Mouse (Mus musculus) CH12.LX (cell line): ENCODE measurements around the gene Tmem114. TPM values are rescaled to one million over a fixed set of nuclear protein-coding genes. Genes with fewer than 3 reads are reported as not detected.

Experiments
- DNase-seq: peaks from one replicate; pipeline ENCODE4 v3.0.0-alpha.2; 2013; ENCODE audit errors: extremely low read depth
- H3K27ac ChIP-seq: 2 replicates; pipeline ENCODE4 v1.5.1; 2012; ENCODE audit warnings: low read depth, mild to moderate bottlenecking, control low read depth, moderate library complexity; ENCODE audit not compliant: insufficient read depth
- H3K27me3 ChIP-seq: replicated peaks from 2 replicates; pipeline ENCODE3; 2012; ENCODE audit warnings: inconsistent platforms
- H3K36me3 ChIP-seq, 2 experiments: replicated peaks in 1 of 2; 2 replicates each; pipeline versions ENCODE3 to v1.6.1; 2012; ENCODE audit warnings: inconsistent platforms in 1 of 2, low read length in 1 of 2, mild to moderate bottlenecking in 1 of 2, mixed read lengths in 1 of 2, moderate library complexity in 1 of 2; ENCODE audit not compliant: control insufficient read depth in 1 of 2, insufficient read depth in 1 of 2
- H3K4me1 ChIP-seq, 2 experiments: 2 replicates each; pipeline ENCODE4 v1.6.1; 2012; ENCODE audit warnings: inconsistent platforms in 1 of 2, moderate library complexity in 1 of 2; ENCODE audit not compliant: insufficient read depth in 2 of 2, control insufficient read depth in 1 of 2
- H3K4me2 ChIP-seq: 2 replicates; pipeline ENCODE4 v1.6.1; 2012; ENCODE audit warnings: low read depth, mild to moderate bottlenecking, control low read depth; ENCODE audit not compliant: poor library complexity, insufficient read depth, severe bottlenecking
- H3K4me3 ChIP-seq, 3 experiments: fragments of 150-350 bp in 1 of 3; sonication (generic) in 1 of 3; replicated peaks in 1 of 3; 2 replicates each; pipeline versions ENCODE3 to v1.5.1; 2011 to 2012; ENCODE audit warnings: low read depth in 2 of 3, low read length in 2 of 3, mild to moderate bottlenecking in 2 of 3, moderate library complexity in 2 of 3, control low read depth in 1 of 3, improper control_type of control experiment in 1 of 3, inconsistent platforms in 1 of 3, mixed read lengths in 1 of 3; ENCODE audit not compliant: poor library complexity in 1 of 3
- H3K79me2 ChIP-seq: replicated peaks from 2 replicates; pipeline ENCODE4 v1.6.1; 2012; ENCODE audit warnings: mild to moderate bottlenecking, moderate library complexity; ENCODE audit not compliant: control insufficient read depth, poor library complexity, insufficient read depth, severe bottlenecking; ENCODE audit errors: extremely low read depth
- H3K9ac ChIP-seq: 2 replicates; pipeline ENCODE4 v1.6.1; 2012; ENCODE audit warnings: low read depth, mild to moderate bottlenecking, control low read depth, moderate library complexity; ENCODE audit not compliant: insufficient read depth
- H3K9me3 ChIP-seq: replicated peaks from 2 replicates; pipeline ENCODE3; 2012; ENCODE audit warnings: low read length, inconsistent platforms, mixed read lengths
- BHLHE40 ChIP-seq: IDR thresholded peaks from 2 replicates; pipeline ENCODE4 v1.6.1; 2011; ENCODE audit warnings: mild to moderate bottlenecking, low read depth, low read length, improper control_type of control experiment
- CHD1 ChIP-seq: IDR thresholded peaks from 2 replicates; pipeline ENCODE4 v1.6.1; 2012; ENCODE audit warnings: low read depth, low read length, improper control_type of control experiment, inconsistent platforms
- CHD2 ChIP-seq: IDR thresholded peaks from 2 replicates; pipeline ENCODE4 v1.6.1; 2011; ENCODE audit warnings: low read length, improper control_type of control experiment
- ELF1 ChIP-seq: IDR thresholded peaks from 2 replicates; pipeline ENCODE4 v1.6.1; 2014; ENCODE audit warnings: low read depth, mild to moderate bottlenecking, inconsistent platforms, low read length, improper control_type of control experiment
- EP300 ChIP-seq: IDR thresholded peaks from 2 replicates; pipeline ENCODE4 v1.6.1; 2011; ENCODE audit warnings: low read length, improper control_type of control experiment
- ETS1 ChIP-seq: conservative IDR thresholded peaks from 2 replicates; pipeline ENCODE4 v1.6.1; 2012; ENCODE audit warnings: low read depth, mild to moderate bottlenecking, inconsistent platforms, low read length, improper control_type of control experiment, moderate library complexity
- HCFC1 ChIP-seq: IDR thresholded peaks from 2 replicates; pipeline ENCODE4 v1.6.1; 2012; ENCODE audit warnings: low read depth, mild to moderate bottlenecking, inconsistent platforms, low read length, improper control_type of control experiment
- JUN ChIP-seq: IDR thresholded peaks from 2 replicates; pipeline ENCODE4 v1.6.1; 2011; ENCODE audit warnings: low read depth, mild to moderate bottlenecking, low read length, improper control_type of control experiment, moderate library complexity; ENCODE audit not compliant: insufficient read depth
- KAT2A ChIP-seq: IDR thresholded peaks from 2 replicates; pipeline ENCODE4 v1.6.1; 2012; ENCODE audit warnings: low read length, improper control_type of control experiment, inconsistent platforms; ENCODE audit not compliant: insufficient replicate concordance
- MAFK ChIP-seq: IDR thresholded peaks from 2 replicates; pipeline ENCODE4 v1.6.1; 2011; ENCODE audit warnings: low read length, improper control_type of control experiment; ENCODE audit not compliant: insufficient replicate concordance
- MAX ChIP-seq: IDR thresholded peaks from 2 replicates; pipeline ENCODE4 v1.6.1; 2011; ENCODE audit warnings: low read length, improper control_type of control experiment
- MAZ ChIP-seq: IDR thresholded peaks from 2 replicates; pipeline ENCODE4 v1.6.1; 2012; ENCODE audit warnings: low read depth, mild to moderate bottlenecking, inconsistent platforms, low read length, improper control_type of control experiment, moderate library complexity
- MEF2A ChIP-seq: IDR thresholded peaks from 2 replicates; pipeline ENCODE4 v1.6.1; 2014; ENCODE audit warnings: low read depth, mild to moderate bottlenecking, inconsistent platforms, low read length, improper control_type of control experiment, borderline replicate concordance
- MXI1 ChIP-seq: IDR thresholded peaks from 2 replicates; pipeline ENCODE4 v1.6.1; 2011; ENCODE audit warnings: mild to moderate bottlenecking, low read depth, low read length, improper control_type of control experiment
- PAX5 ChIP-seq: IDR thresholded peaks from 2 replicates; pipeline ENCODE4 v1.6.1; 2012; ENCODE audit warnings: low read length, inconsistent platforms, mixed read lengths
- POLR2AphosphoS2 ChIP-seq: IDR thresholded peaks from 2 replicates; pipeline ENCODE4 v1.6.1; 2011; ENCODE audit warnings: low read depth, low read length, improper control_type of control experiment
- RAD21 ChIP-seq: IDR thresholded peaks from 2 replicates; pipeline ENCODE4 v1.6.1; 2011; ENCODE audit warnings: low read depth, mild to moderate bottlenecking, low read length, improper control_type of control experiment, moderate library complexity
- RCOR1 ChIP-seq: conservative IDR thresholded peaks from 2 replicates; pipeline ENCODE4 v1.6.1; 2012; ENCODE audit warnings: low read depth, mild to moderate bottlenecking, inconsistent platforms, low read length, improper control_type of control experiment
- SIN3A ChIP-seq: IDR thresholded peaks from 2 replicates; pipeline ENCODE4 v1.6.1; 2012; ENCODE audit warnings: low read length, improper control_type of control experiment, inconsistent platforms
- SMC3 ChIP-seq: IDR thresholded peaks from 2 replicates; pipeline ENCODE4 v1.6.1; 2011; ENCODE audit warnings: low read depth, low read length, improper control_type of control experiment
- USF1 ChIP-seq: IDR thresholded peaks from 2 replicates; pipeline ENCODE4 v1.6.1; 2014; ENCODE audit warnings: low read depth, mild to moderate bottlenecking, inconsistent platforms, low read length, improper control_type of control experiment
- ZNF384 ChIP-seq: IDR thresholded peaks from 2 replicates; pipeline ENCODE4 v1.6.1; 2012; ENCODE audit warnings: low read depth, low read length, improper control_type of control experiment, inconsistent platforms
- dilution Hi-C: fragments of 300-500 bp; cut with MboI; formaldehyde crosslinking; loops from 2 replicates; pipeline ENCODE4 v1.14.3; 2020; ENCODE audit warnings: low sequenced_read_pairs; ENCODE audit not compliant: extremely low pct_unique_long_range_greater_than_20kb, extremely low pct_ligation_motif_present
- in situ Hi-C: fragments of 300-500 bp; cut with MboI; formaldehyde crosslinking; loops from 3 replicates; pipeline ENCODE4 v1.14.3; 2019; ENCODE audit warnings: low sequenced_read_pairs, low pct_ligation_motif_present, low pct_unique_long_range_greater_than_20kb, mixed read lengths
- polyA plus RNA-seq: library from polyadenylated mRNA; unstranded; fragments of >175 nt; gene quantifications from 2 replicates; pipeline ENCODE4 v1.2.1, GENCODE M21; 2012; ENCODE audit warnings: low read depth; ENCODE audit not compliant: insufficient read length
- total RNA-seq, 2 experiments: library from RNA; depleted of rRNA; stranded (reverse); fragments of 300-350 nt in 1 of 2; fragments of >200 nt in 1 of 2; gene quantifications; 2 replicates each; pipeline ENCODE4 v1.2.3; 2012 to 2014

Tmem114 gene
- total and polyA plus RNA-seq, 3 experiments = not detected

DNA sequence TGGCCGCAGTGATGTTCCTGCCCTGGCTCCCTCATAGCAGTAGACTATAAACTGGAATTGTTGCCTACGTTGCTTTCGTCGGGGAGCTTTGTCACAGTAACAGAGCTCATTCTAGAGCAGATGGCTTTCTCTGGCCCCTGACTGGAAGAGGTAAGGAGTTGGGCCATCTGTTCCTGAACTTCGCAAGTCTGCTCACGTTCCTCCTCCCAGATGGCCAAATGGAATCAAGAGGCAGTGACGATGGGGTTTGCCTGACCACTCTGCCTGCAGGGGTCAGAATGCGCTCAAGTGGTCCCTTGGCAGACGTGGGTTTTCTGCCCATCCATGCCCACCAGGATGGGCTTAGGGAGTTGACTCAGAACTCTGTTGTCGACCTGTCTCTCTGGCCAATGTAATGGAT is 4.6 kb downstream of the Tmem114 start:
- Histone ChIP-seq H3K4me3 (no peak overlapping the region), H3K27me3 (peaks cover 92% of the 10 kb centered on the region), H3K4me2 (no peak overlapping the region), H3K79me2 (no peaks in the 10 kb centered on the region), H3K27ac (no peak overlapping the region), H3K4me1 (no peaks in the 10 kb centered on the region), H3K9ac (no peak overlapping the region), H3K9me3 (no peaks in the 10 kb centered on the region), H3K36me3 (no peaks in the 10 kb centered on the region)
- dilution Hi-C loops = no loop called here
- in situ Hi-C loops = no loop called here
- no peak for DNase-seq
- no peak for TF ChIP-seq MXI1
- TF ChIP-seq MAX = no peak
- TF ChIP-seq ETS1 = no peak
- no peak for TF ChIP-seq PAX5
- no peak for TF ChIP-seq MAZ
- TF ChIP-seq POLR2AphosphoS2 = no peak
- no peak for TF ChIP-seq KAT2A
- no peak for TF ChIP-seq SIN3A
- no peak for TF ChIP-seq CHD1
- no peak for TF ChIP-seq CHD2
- no peak for TF ChIP-seq RAD21
- no peak for TF ChIP-seq ZNF384
- TF ChIP-seq RCOR1 = no peak
- no peak for TF ChIP-seq BHLHE40
- no peak for TF ChIP-seq ELF1
- no peak for TF ChIP-seq SMC3
- no peak for TF ChIP-seq HCFC1
- no peak for TF ChIP-seq EP300
- no peak for TF ChIP-seq USF1

DNA sequence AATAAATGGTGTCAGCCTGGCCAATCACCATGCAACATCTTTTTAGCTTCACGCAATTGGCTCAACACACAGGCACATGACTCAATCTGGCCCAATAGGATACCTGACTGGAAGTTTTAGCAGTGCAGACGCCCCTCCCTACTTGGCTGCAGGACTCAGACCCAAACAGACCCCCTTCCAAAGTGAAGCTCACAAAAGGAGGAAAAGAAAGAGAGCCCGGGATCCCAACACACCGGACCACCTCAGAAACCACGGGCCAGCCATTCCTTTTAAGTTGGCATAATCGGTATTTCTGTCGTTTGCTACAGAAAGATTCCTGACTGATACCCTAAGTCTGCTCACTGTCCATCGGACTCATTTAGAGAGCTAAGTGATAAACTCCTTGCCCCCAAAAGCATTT is 5.3 kb downstream of the Tmem114 start:
- Histone ChIP-seq H3K4me1 (no peaks in the 10 kb centered on the region), H3K79me2 (no peaks in the 10 kb centered on the region), H3K27me3 (peaks cover 92% of the 10 kb centered on the region), H3K4me3 (no peak overlapping the region), H3K36me3 (no peaks in the 10 kb centered on the region), H3K9ac (no peak overlapping the region), H3K27ac (no peak overlapping the region), H3K9me3 (no peaks in the 10 kb centered on the region), H3K4me2 (no peak overlapping the region)
- in situ Hi-C loops = loop anchor here (5.0 kb wide), 2 partner anchors 73 to 448 kb away; no protein-coding TSS in a partner anchor
- dilution Hi-C loops = no loop called here
- no peak for DNase-seq
- TF ChIP-seq MAFK (no peak), JUN (no peak), MEF2A (no peak), MAX (no peak), CHD2 (no peak)
